Mouse (Mus musculus): ENCODE measurements around the gene Gm21887. TPM values are rescaled to one million over a fixed set of nuclear protein-coding genes. Genes with fewer than 3 reads are reported as not detected.
A peak's percentile ranks its signal among the peaks of the same experiment; 100 is the strongest.
"Not testable (repeated sequence)": the region's sequence is repeated elsewhere in the genome, so short reads cannot be mapped to it uniquely, and the experiment has no call there.

Gm21887 gene
- polyA plus RNA-seq, 1 experiment from 2014 or later, result 90.2 TPM

DNA sequence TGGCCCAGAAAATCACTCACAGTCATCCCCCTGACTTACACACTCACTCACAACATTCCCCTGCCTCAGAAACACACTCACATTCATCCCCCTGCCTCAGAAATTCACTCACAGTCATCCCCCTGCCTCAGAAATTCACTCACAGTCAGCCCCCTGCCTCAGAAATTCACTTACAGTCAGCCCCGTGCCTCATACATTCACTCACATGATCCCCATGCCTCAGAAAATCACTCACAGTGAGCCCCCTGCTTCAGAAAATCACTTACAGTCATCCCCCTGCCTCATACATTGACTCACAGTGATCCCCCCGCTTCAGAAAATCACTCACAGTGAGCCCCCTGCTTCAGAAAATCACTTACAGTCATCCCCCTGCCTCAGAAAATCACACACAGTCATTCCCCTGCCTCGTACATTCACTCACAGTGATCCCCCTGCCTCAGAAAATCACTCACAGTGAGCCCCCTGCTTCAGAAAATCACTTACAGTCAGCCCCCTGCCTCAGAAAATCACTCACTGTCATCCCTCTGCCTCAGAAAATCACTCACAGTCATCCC lies 2.7 kb upstream of the Gm21887 start:
- DNase-seq (ENCODE audit: low spot score), result peak; percentile 3
- H3K9me3 ChIP-seq (ENCODE audit: low read length), result peaks cover 17% of the 10 kb centered on the region
- 60% methylated on average over 3 of the region's 3 CpGs for WGBS
- not testable (repeated sequence) for H3K27ac ChIP-seq (ENCODE audit: low read length); H3K4me2 ChIP-seq (replicated peaks; ENCODE audit: low read depth, low read length); H3K27me3 ChIP-seq (replicated peaks; ENCODE audit: insufficient read depth, low read length); H3K4me1 ChIP-seq (ENCODE audit: insufficient read depth, low read depth, low read length); H3K4me3 ChIP-seq (ENCODE audit: low read depth, low read length); H3K36me3 ChIP-seq (ENCODE audit: insufficient read depth, low read length); H3K9ac ChIP-seq (replicated peaks; ENCODE audit: low read depth); ATAC-seq

GRCm38 (mm10) chrX:170007375-170008178 lies 1.9 kb upstream of the Gm21887 start:
- peaks cover 17% of the 10 kb centered on the region for H3K9me3 ChIP-seq (ENCODE audit: low read length)
- not testable (repeated sequence) for H3K4me1 ChIP-seq (ENCODE audit: insufficient read depth, low read depth, low read length); H3K9ac ChIP-seq (replicated peaks; ENCODE audit: low read depth); H3K27ac ChIP-seq (ENCODE audit: low read length); ATAC-seq; H3K36me3 ChIP-seq (ENCODE audit: insufficient read depth, low read length); H3K27me3 ChIP-seq (replicated peaks; ENCODE audit: insufficient read depth, low read length); H3K4me3 ChIP-seq (ENCODE audit: low read depth, low read length); H3K4me2 ChIP-seq (replicated peaks; ENCODE audit: low read depth, low read length)
- WGBS, result 43% methylated on average over 2 of the region's 2 CpGs
- DNase-seq (ENCODE audit: low spot score), result peak; percentile 3

DNA sequence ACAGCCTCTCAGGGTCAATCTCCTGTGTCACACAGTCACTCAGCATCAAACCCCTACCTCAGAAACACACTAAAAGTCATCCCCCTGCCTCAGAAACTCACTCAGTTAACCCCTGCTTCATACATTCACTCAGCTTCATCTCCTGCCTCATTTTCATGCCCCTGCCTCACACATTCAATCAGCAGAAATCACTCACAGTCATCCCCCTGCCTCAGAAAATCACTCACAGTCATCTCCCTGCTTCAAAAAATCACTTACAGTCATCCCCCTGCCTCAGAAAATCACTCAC lies 1.3 kb upstream of the Gm21887 start:
- H3K36me3 ChIP-seq (ENCODE audit: insufficient read depth, low read length); H3K4me3 ChIP-seq (ENCODE audit: low read depth, low read length); ATAC-seq; H3K27me3 ChIP-seq (replicated peaks; ENCODE audit: insufficient read depth, low read length); H3K4me1 ChIP-seq (ENCODE audit: insufficient read depth, low read depth, low read length); H3K27ac ChIP-seq (ENCODE audit: low read length); H3K4me2 ChIP-seq (replicated peaks; ENCODE audit: low read depth, low read length); H3K9ac ChIP-seq (replicated peaks; ENCODE audit: low read depth): not testable (repeated sequence)
- DNase-seq (ENCODE audit: low spot score), result peak; percentile 3
- H3K9me3 ChIP-seq (ENCODE audit: low read length), result peaks cover 17% of the 10 kb centered on the region

DNA sequence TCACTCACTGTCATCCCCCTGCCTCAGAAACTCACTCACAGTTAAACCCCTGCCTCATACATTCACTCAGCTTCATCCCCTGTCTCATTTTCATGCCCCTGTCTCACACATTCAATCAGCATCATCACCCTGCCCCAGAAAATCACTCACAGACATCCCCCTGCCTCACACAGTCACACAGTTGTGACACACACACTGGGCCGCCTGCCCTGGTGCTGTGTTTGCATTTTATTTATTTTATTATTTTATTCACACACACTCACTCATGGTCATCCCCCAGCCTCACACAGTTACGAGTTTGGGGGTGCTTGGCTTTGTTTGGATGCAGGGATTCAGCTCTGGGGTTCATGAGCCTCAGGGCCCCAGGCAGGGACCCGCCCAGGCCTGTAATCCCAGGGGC lies 875 bp upstream of the Gm21887 start:
- 33% methylated on average over 3 of the region's 3 CpGs for WGBS
- H3K9me3 ChIP-seq (ENCODE audit: low read length), result peaks cover 17% of the 10 kb centered on the region
- ATAC-seq; H3K9ac ChIP-seq (replicated peaks; ENCODE audit: low read depth); H3K27ac ChIP-seq (ENCODE audit: low read length); H3K4me1 ChIP-seq (ENCODE audit: insufficient read depth, low read depth, low read length); H3K4me3 ChIP-seq (ENCODE audit: low read depth, low read length); H3K27me3 ChIP-seq (replicated peaks; ENCODE audit: insufficient read depth, low read length); H3K36me3 ChIP-seq (ENCODE audit: insufficient read depth, low read length): not testable (repeated sequence)
- 0 out of 2 replicates have a peak overlapping the region, but pooled peaks have one; percentile 42 for H3K4me2 ChIP-seq (replicated peaks; ENCODE audit: low read depth, low read length)
- DNase-seq (ENCODE audit: low spot score), result peak; percentile 4

DNA sequence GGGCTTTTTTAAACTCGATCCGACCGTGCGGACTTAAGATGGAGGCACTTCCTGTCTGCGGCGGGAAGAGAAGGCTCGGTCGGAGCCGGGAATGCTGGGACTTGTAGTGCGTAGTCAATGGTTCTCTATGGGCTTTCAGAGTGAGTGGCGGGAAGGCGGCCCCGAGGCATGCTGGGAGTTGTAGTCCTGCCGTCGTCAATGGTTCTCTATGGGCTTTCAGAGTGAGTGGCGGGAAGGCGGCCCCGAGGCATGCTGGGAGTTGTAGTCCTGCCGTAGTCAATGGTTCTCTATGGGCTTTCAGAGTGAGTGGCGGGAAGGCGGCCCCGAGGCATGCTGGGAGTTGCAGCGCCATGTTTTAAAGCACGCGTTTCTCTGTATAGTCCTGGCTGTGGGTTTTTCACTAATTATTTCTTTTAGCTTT lies 352 bp downstream of the Gm21887 start:
- H3K4me3 ChIP-seq (ENCODE audit: low read depth, low read length), result peak overlapping the region; percentile 81
- H3K4me1 ChIP-seq (ENCODE audit: insufficient read depth, low read depth, low read length); H3K36me3 ChIP-seq (ENCODE audit: insufficient read depth, low read length); H3K27me3 ChIP-seq (replicated peaks; ENCODE audit: insufficient read depth, low read length): not testable (repeated sequence)
- H3K4me2 ChIP-seq (replicated peaks; ENCODE audit: low read depth, low read length), result peak overlapping the region; percentile 42; the same call in 1 of the 2 replicates
- 55% methylated on average over 25 of the region's 25 CpGs for WGBS
- peaks cover 17% of the 10 kb centered on the region for H3K9me3 ChIP-seq (ENCODE audit: low read length)
- peak overlapping the region; percentile 68 for H3K9ac ChIP-seq (replicated peaks; ENCODE audit: low read depth)
- DNase-seq (ENCODE audit: low spot score) (peak; percentile 99), ATAC-seq (peak; percentile 95)
- peak overlapping the region; percentile 75 for H3K27ac ChIP-seq (ENCODE audit: low read length)

DNA sequence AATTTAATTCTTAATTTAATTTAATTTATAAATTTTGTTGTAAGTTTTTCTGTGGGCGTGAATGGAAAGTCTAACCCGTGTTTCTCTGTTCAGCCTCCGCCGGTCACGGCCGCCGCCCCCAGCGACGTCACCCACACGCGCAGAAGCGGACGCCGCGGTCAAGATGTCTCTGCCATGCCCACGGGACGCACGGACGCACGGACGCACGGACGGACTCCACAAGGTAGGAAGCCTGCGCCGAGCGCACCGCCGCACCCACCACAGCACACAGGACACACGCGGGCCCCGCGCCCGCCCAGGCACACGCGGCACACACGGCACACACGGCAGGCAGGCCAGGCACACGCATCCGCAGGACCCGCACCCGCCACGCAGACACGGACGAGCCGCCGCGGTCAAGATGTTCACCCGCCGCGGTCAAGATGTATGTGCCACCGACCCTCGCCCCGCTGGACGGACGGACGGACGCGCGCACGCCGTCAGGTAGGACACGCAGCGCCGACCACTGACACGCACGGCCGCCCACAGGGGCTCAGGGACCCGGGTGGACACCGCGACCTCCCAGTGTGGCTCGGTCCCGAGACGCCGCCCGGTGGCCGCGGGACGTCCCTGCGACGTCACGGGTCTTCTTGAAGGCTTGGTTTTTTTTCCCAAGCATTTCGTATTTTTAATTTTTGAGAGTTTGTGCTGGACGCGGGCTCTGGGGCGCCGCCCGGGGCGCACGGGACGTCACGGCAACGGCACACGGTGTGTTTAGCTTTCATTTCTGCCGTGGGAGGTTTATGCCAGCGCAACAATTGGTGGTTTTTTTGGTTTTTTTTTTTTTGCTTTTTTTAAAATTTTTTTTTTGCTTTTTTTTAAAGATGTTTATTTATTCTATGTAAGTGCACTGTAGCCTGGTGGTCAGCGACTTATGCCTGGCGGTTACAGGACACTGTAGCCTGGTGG lies 1.4 kb downstream of the Gm21887 start:
- H3K9me3 ChIP-seq (ENCODE audit: low read length), result peaks cover 17% of the 10 kb centered on the region
- H3K27ac ChIP-seq (ENCODE audit: low read length); H3K9ac ChIP-seq (replicated peaks; ENCODE audit: low read depth); H3K4me3 ChIP-seq (ENCODE audit: low read depth, low read length); H3K4me2 ChIP-seq (replicated peaks; ENCODE audit: low read depth, low read length); H3K36me3 ChIP-seq (ENCODE audit: insufficient read depth, low read length); H3K4me1 ChIP-seq (ENCODE audit: insufficient read depth, low read depth, low read length); H3K27me3 ChIP-seq (replicated peaks; ENCODE audit: insufficient read depth, low read length); ATAC-seq: not testable (repeated sequence)
- TF ChIP-seq CTCF (IDR thresholded peaks at IDR 0.05), result peak; percentile 50
- peak; percentile 26 for DNase-seq (ENCODE audit: low spot score)
- WGBS, result 82% methylated on average over 90 of the region's 97 CpGs

DNA sequence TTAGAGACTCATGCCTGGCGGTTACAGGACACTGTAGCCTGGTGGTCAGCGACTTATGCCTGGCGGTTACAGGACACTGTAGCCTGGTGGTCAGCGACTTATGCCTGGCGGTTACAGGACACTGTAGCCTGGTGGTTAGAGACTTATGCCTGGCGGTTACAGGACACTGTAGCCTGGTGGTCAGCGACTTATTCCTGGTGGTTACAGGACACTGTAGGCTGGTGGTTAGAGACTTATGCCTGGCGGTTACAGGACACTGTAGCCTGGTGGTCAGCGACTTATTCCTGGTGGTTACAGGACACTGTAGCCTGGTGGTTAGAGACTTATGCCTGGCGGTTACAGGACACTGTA lies 2.0 kb downstream of the Gm21887 start:
- ATAC-seq; H3K27ac ChIP-seq (ENCODE audit: low read length); H3K36me3 ChIP-seq (ENCODE audit: insufficient read depth, low read length); H3K9ac ChIP-seq (replicated peaks; ENCODE audit: low read depth); H3K27me3 ChIP-seq (replicated peaks; ENCODE audit: insufficient read depth, low read length); H3K4me3 ChIP-seq (ENCODE audit: low read depth, low read length); H3K4me1 ChIP-seq (ENCODE audit: insufficient read depth, low read depth, low read length); DNase-seq (ENCODE audit: low spot score); H3K4me2 ChIP-seq (replicated peaks; ENCODE audit: low read depth, low read length): not testable (repeated sequence)
- H3K9me3 ChIP-seq (ENCODE audit: low read length), result peaks cover 17% of the 10 kb centered on the region
- 92% methylated on average over 8 of the region's 10 CpGs for WGBS

- peaks cover 12% of the 10 kb centered on the region for H3K36me3 ChIP-seq (ENCODE audit: insufficient read depth, low read length)
- not testable (repeated sequence) for H3K9ac ChIP-seq (replicated peaks; ENCODE audit: low read depth); H3K4me3 ChIP-seq (ENCODE audit: low read depth, low read length); H3K27me3 ChIP-seq (replicated peaks; ENCODE audit: insufficient read depth, low read length); H3K4me1 ChIP-seq (ENCODE audit: insufficient read depth, low read depth, low read length); H3K4me2 ChIP-seq (replicated peaks; ENCODE audit: low read depth, low read length); ATAC-seq; H3K27ac ChIP-seq (ENCODE audit: low read length); DNase-seq (ENCODE audit: low spot score)
- H3K9me3 ChIP-seq (ENCODE audit: low read length), result peaks cover 17% of the 10 kb centered on the region
- 83% methylated on average over 13 of the region's 13 CpGs for WGBS
Observed at GRCm38 (mm10) chrX:170013421-170013820, 4.0 kb downstream of the Gm21887 start.

GRCm38 (mm10) chrX:170014038-170014437 lies 4.6 kb downstream of the Gm21887 start:
- not testable (repeated sequence) for H3K27ac ChIP-seq (ENCODE audit: low read length); DNase-seq (ENCODE audit: low spot score); ATAC-seq; H3K4me1 ChIP-seq (ENCODE audit: insufficient read depth, low read depth, low read length); H3K27me3 ChIP-seq (replicated peaks; ENCODE audit: insufficient read depth, low read length); H3K9ac ChIP-seq (replicated peaks; ENCODE audit: low read depth); H3K4me2 ChIP-seq (replicated peaks; ENCODE audit: low read depth, low read length); H3K4me3 ChIP-seq (ENCODE audit: low read depth, low read length)
- peaks cover 18% of the 10 kb centered on the region for H3K36me3 ChIP-seq (ENCODE audit: insufficient read depth, low read length)
- H3K9me3 ChIP-seq (ENCODE audit: low read length), result peaks cover 23% of the 10 kb centered on the region
- 94% methylated on average over 12 of the region's 13 CpGs for WGBS

Data from lung, postnatal 0 days (tissue).